Mouse (Mus musculus): ENCODE results near the gene Fbn1.

GRCm38 (mm10) chr2:125303764-125304384 lies 203.9 kb downstream of the Fbn1 start:
- TF ChIP-seq POLR2A (IDR thresholded peaks at IDR 0.05; ENCODE audit: insufficient read depth, low read depth, low read length) (no peak), EP300 (IDR thresholded peaks at IDR 0.05; ENCODE audit: insufficient read depth, low read depth, low read length) (no peak)

All from heart, adult 2 months (tissue).